Mouse (Mus musculus): ENCODE results near the gene Prkab1. TPM values are rescaled to one million over a fixed set of nuclear protein-coding genes. Genes with fewer than 3 reads are reported as not detected.

The Prkab1 gene
- total RNA-seq (2023): 64.6 to 85.8 TPM (median 74.0 TPM) in 4 replicates

GRCm38 (mm10) chr5:116024327-116024739 is at the start of gene Prkab1:
TSS of gene Prkab1 (minus strand) at chr5:116024508.

Other genes starting within 250 kb of the Prkab1 start
- 3.4 to 6.4 TPM (median 4.5 TPM) in 4 replicates for gene Cit, start 179.2 kb downstream of the Prkab1 start, total RNA-seq (2023)
- not detected in 4 replicates for gene Tmem233, start 58.7 kb upstream of the Prkab1 start, total RNA-seq (2023)

All from B cell, adult 62 days (primary cell).